Comparison of ENCODE assay signal across 19 mouse cellular contexts in genomic region chr4:80881996-80882599, GRCm38 (mm10). TPM values are rescaled to one million over a fixed set of nuclear protein-coding genes. Genes with fewer than 3 reads are reported as not detected.
"Had no signal": no experiment of that assay in that cellular context is flagged by ENCODE, and none has a peak within 500 bp of the region (broad histone marks: within the 10 kb centered on the region; RNA-seq: fewer than 3 reads in every experiment).

No protein-coding gene starts in this region.

- H3K9me3 ChIP-seq: liver, embryonic 15.5 days; lung, embryonic 15.5 days; midbrain, embryonic 10.5 days; midbrain, embryonic 12.5 days; neural tube, embryonic 13.5 days; neural tube, embryonic 15.5 days; stomach, embryonic 15.5 days had no signal

- H3K4me3 ChIP-seq: liver, embryonic 15.5 days; lung, embryonic 15.5 days; midbrain, embryonic 10.5 days; midbrain, embryonic 12.5 days; neural tube, embryonic 13.5 days; neural tube, embryonic 15.5 days; stomach, embryonic 15.5 days had no signal

- H3K4me1 ChIP-seq: liver, embryonic 15.5 days; lung, embryonic 15.5 days; midbrain, embryonic 10.5 days; midbrain, embryonic 12.5 days; neural tube, embryonic 13.5 days; neural tube, embryonic 15.5 days; stomach, embryonic 15.5 days had no signal

- H3K27ac ChIP-seq: liver, embryonic 15.5 days; lung, embryonic 15.5 days; midbrain, embryonic 10.5 days; midbrain, embryonic 12.5 days; neural tube, embryonic 13.5 days; neural tube, embryonic 15.5 days; stomach, embryonic 15.5 days had no signal

- H3K4me2 ChIP-seq: liver, embryonic 15.5 days; lung, embryonic 15.5 days; midbrain, embryonic 12.5 days; neural tube, embryonic 13.5 days; neural tube, embryonic 15.5 days; stomach, embryonic 15.5 days had no signal

- H3K27me3 ChIP-seq: liver, embryonic 15.5 days; lung, embryonic 15.5 days; midbrain, embryonic 12.5 days; neural tube, embryonic 13.5 days; neural tube, embryonic 15.5 days; stomach, embryonic 15.5 days had no signal

- DNase-seq: liver, postnatal 0 days; lung, adult 2 months; lung, postnatal 4 days; midbrain, embryonic 14.5 days; retina, postnatal 1 day; right cerebral cortex, adult 18-20 months; right cerebral cortex, postnatal 25 days; thymus, adult 18-20 months; thymus, postnatal 14 days; thymus, postnatal 36 days had no signal

- ATAC-seq: liver, postnatal 0 days; lung, postnatal 0 days had no signal

- H3K36me3 ChIP-seq: liver, embryonic 15.5 days; lung, embryonic 15.5 days; midbrain, embryonic 10.5 days; midbrain, embryonic 12.5 days; neural tube, embryonic 13.5 days; neural tube, embryonic 15.5 days; stomach, embryonic 15.5 days had no signal

- H3K9ac ChIP-seq: liver, embryonic 15.5 days; liver, postnatal 0 days; lung, embryonic 15.5 days; midbrain, embryonic 12.5 days; neural tube, embryonic 13.5 days; neural tube, embryonic 15.5 days; stomach, embryonic 15.5 days had no signal

RNA-seq across cellular contexts. Expression of gene Tyrp1, which starts 48.2 kb away (rescaled TPM):
- polyA plus RNA-seq: liver, embryonic 15.5 days; liver, postnatal 0 days; lung, adult 2 months; lung, embryonic 15.5 days; lung, postnatal 0 days; neural tube, embryonic 11.5 days; stomach, embryonic 15.5 days had no signal
